Mouse (Mus musculus) midbrain, embryonic 15.5 days (tissue): ENCODE measurements around the gene Qser1. TPM values are rescaled to one million over a fixed set of nuclear protein-coding genes. Genes with fewer than 3 reads are reported as not detected.

Experiments
- ATAC-seq: fragments of 200-750 bp; cut with Nextera tagmentation; replicated peaks from 2 replicates; pipeline ENCODE4 v1.8.0; 2017; ENCODE audit warnings: moderate TSS enrichment
- H3K27ac ChIP-seq: fragments of 300-500 bp; sonication (generic); 2 replicates; pipeline ENCODE4 v1.5.1; 2015; ENCODE audit warnings: mild to moderate bottlenecking, inconsistent platforms
- H3K27me3 ChIP-seq: fragments of 300-500 bp; sonication (generic); replicated peaks from 2 replicates; pipeline ENCODE4 v1.6.1; 2015; ENCODE audit warnings: inconsistent platforms
- H3K36me3 ChIP-seq: fragments of 300-500 bp; sonication (generic); replicated peaks from 2 replicates; pipeline ENCODE4 v1.6.1; 2015; ENCODE audit warnings: inconsistent platforms
- H3K4me1 ChIP-seq: fragments of 300-500 bp; sonication (generic); 2 replicates; pipeline ENCODE4 v1.6.1; 2015; ENCODE audit warnings: inconsistent platforms
- H3K4me2 ChIP-seq: fragments of 300-500 bp; sonication (generic); 2 replicates; pipeline ENCODE4 v1.6.1; 2015; ENCODE audit warnings: inconsistent platforms, mild to moderate bottlenecking, moderate library complexity
- H3K4me3 ChIP-seq: fragments of 300-500 bp; sonication (generic); 2 replicates; pipeline ENCODE4 v1.5.1; 2015; ENCODE audit warnings: mild to moderate bottlenecking, inconsistent platforms
- H3K9ac ChIP-seq: fragments of 300-500 bp; sonication (generic); 2 replicates; pipeline ENCODE4 v1.6.1; 2015; ENCODE audit warnings: mild to moderate bottlenecking, inconsistent platforms
- H3K9me3 ChIP-seq: fragments of 300-500 bp; sonication (generic); 2 replicates; pipeline ENCODE4 v1.6.1; 2016; ENCODE audit warnings: inconsistent platforms
- WGBS: fragments of 180-500 bp; shearing (Covaris S2); methylation state at CpG from one replicate; pipeline ENCODE4 v1.1.7; 2015; ENCODE audit warnings: mixed read lengths; 5-methylcytosine and 5-hydroxymethylcytosine counted together
- polyA plus RNA-seq: library from polyadenylated mRNA; unstranded; fragments of >200 nt; fragmentation: Nextera tagmentation; extraction: Ambion mirVana; gene quantifications from 2 replicates; pipeline ENCODE4 v1.2.1, GENCODE M21; 2015

Qser1 gene
- polyA plus RNA-seq, 1 experiment from 2014 or later, result 7.1 TPM

GRCm38 (mm10) chr2:104815561-104816370 is 794 bp downstream of the Qser1 start:
- Histone ChIP-seq H3K27me3 (no peaks in the 10 kb centered on the region), H3K27ac (peak overlapping the region; percentile 96), H3K4me2 (peak overlapping the region; percentile 56), H3K4me3 (peak overlapping the region; percentile 94), H3K36me3 (no peaks in the 10 kb centered on the region), H3K9me3 (no peaks in the 10 kb centered on the region), H3K9ac (peak overlapping the region; percentile 100), H3K4me1 (peaks cover 21% of the 10 kb centered on the region)
- ATAC-seq, result peak; percentile 59
- WGBS, result under 1% methylated on average over 33 of the region's 33 CpGs

GRCm38 (mm10) chr2:104814181-104814951 is 2.2 kb downstream of the Qser1 start:
- Histone ChIP-seq H3K9me3 (no peaks in the 10 kb centered on the region), H3K27ac (no peak overlapping the region), H3K36me3 (no peaks in the 10 kb centered on the region), H3K4me3 (0 out of 2 replicates have a peak overlapping the region, but pooled peaks have one; percentile 11), H3K9ac (no peak overlapping the region), H3K27me3 (no peaks in the 10 kb centered on the region), H3K4me1 (peaks cover 21% of the 10 kb centered on the region), H3K4me2 (peak overlapping the region; percentile 56)
- 42% methylated on average over 5 of the region's 5 CpGs for WGBS
- no peak for ATAC-seq

- Histone ChIP-seq H3K9ac (no peak overlapping the region), H3K4me3 (no peak overlapping the region), H3K27me3 (no peaks in the 10 kb centered on the region), H3K4me1 (no peaks in the 10 kb centered on the region), H3K36me3 (no peaks in the 10 kb centered on the region), H3K4me2 (no peak overlapping the region), H3K9me3 (no peaks in the 10 kb centered on the region), H3K27ac (no peak overlapping the region)
- WGBS, result 83% methylated on average over 1 of the region's 1 CpGs
- no peak for ATAC-seq
Observed at GRCm38 (mm10) chr2:104805435-104805834, 11.1 kb downstream of the Qser1 start.

GRCm38 (mm10) chr2:104774763-104775162 is 41.8 kb downstream of the Qser1 start:
- Histone ChIP-seq H3K9ac (no peak overlapping the region), H3K27ac (no peak overlapping the region), H3K4me2 (no peak overlapping the region), H3K36me3 (peaks cover 16% of the 10 kb centered on the region; the same call in 1 of the 2 replicates), H3K4me3 (no peak overlapping the region), H3K9me3 (no peaks in the 10 kb centered on the region), H3K27me3 (no peaks in the 10 kb centered on the region), H3K4me1 (no peaks in the 10 kb centered on the region)
- WGBS, result 86% methylated on average over 1 of the region's 1 CpGs
- no peak for ATAC-seq

GRCm38 (mm10) chr2:104768697-104769096 is 47.9 kb downstream of the Qser1 start:
- peaks cover 18% of the 10 kb centered on the region; the same call in 1 of the 2 replicates for H3K36me3 ChIP-seq
- 84% methylated on average over 1 of the region's 1 CpGs for WGBS
- no peaks in the 10 kb centered on the region for H3K4me1 ChIP-seq
- no peak overlapping the region for H3K4me3 ChIP-seq
- H3K27ac ChIP-seq, result no peak overlapping the region
- H3K9me3 ChIP-seq, result no peaks in the 10 kb centered on the region
- ATAC-seq, result no peak
- no peak overlapping the region for H3K9ac ChIP-seq
- H3K4me2 ChIP-seq, result no peak overlapping the region
- H3K27me3 ChIP-seq, result no peaks in the 10 kb centered on the region

- Histone ChIP-seq H3K4me3 (no peak overlapping the region), H3K27me3 (no peaks in the 10 kb centered on the region), H3K27ac (no peak overlapping the region), H3K36me3 (peaks cover 23% of the 10 kb centered on the region; the same call in 1 of the 2 replicates), H3K4me2 (no peak overlapping the region), H3K9ac (no peak overlapping the region), H3K4me1 (no peaks in the 10 kb centered on the region), H3K9me3 (no peaks in the 10 kb centered on the region)
- no peak for ATAC-seq
- 99% methylated on average over 4 of the region's 4 CpGs for WGBS
Observed at GRCm38 (mm10) chr2:104764018-104764417, 52.5 kb downstream of the Qser1 start.

- peaks cover 23% of the 10 kb centered on the region; the same call in 1 of the 2 replicates for H3K36me3 ChIP-seq
- no peak for ATAC-seq
- H3K27ac ChIP-seq, result no peak overlapping the region
- H3K9me3 ChIP-seq, result no peaks in the 10 kb centered on the region
- no peaks in the 10 kb centered on the region for H3K27me3 ChIP-seq
- 92% methylated on average over 8 of the region's 8 CpGs for WGBS
- no peak overlapping the region for H3K9ac ChIP-seq
- no peak overlapping the region for H3K4me3 ChIP-seq
- no peak overlapping the region for H3K4me2 ChIP-seq
- no peaks in the 10 kb centered on the region for H3K4me1 ChIP-seq
Observed at GRCm38 (mm10) chr2:104763134-104763703, 53.3 kb downstream of the Qser1 start.

- Histone ChIP-seq H3K9me3 (no peaks in the 10 kb centered on the region), H3K27ac (no peak overlapping the region), H3K36me3 (no peaks in the 10 kb centered on the region), H3K9ac (no peak overlapping the region), H3K4me2 (no peak overlapping the region), H3K4me1 (no peaks in the 10 kb centered on the region), H3K4me3 (no peak overlapping the region), H3K27me3 (no peaks in the 10 kb centered on the region)
- 59% methylated on average over 3 of the region's 3 CpGs for WGBS
- ATAC-seq, result 0 out of 2 replicates have a peak, but pooled peaks have one; percentile 48
Observed at GRCm38 (mm10) chr2:104750611-104751010, 65.9 kb downstream of the Qser1 start.

GRCm38 (mm10) chr2:104748652-104749183 is 67.8 kb downstream of the Qser1 start:
- no peaks in the 10 kb centered on the region for H3K27me3 ChIP-seq
- H3K4me3 ChIP-seq, result no peak overlapping the region
- no peaks in the 10 kb centered on the region for H3K9me3 ChIP-seq
- H3K4me1 ChIP-seq, result no peaks in the 10 kb centered on the region
- no peak overlapping the region for H3K9ac ChIP-seq
- no peak for ATAC-seq
- no peaks in the 10 kb centered on the region for H3K36me3 ChIP-seq
- 79% methylated on average over 5 of the region's 5 CpGs for WGBS
- no peak overlapping the region for H3K27ac ChIP-seq
- no peak overlapping the region for H3K4me2 ChIP-seq

- no peak overlapping the region for H3K4me3 ChIP-seq
- H3K4me2 ChIP-seq, result no peak overlapping the region
- no peak overlapping the region for H3K9ac ChIP-seq
- H3K9me3 ChIP-seq, result no peaks in the 10 kb centered on the region
- H3K27me3 ChIP-seq, result peaks cover 2% of the 10 kb centered on the region; the same call in 1 of the 2 replicates
- ATAC-seq, result no peak
- H3K4me1 ChIP-seq, result peaks cover 18% of the 10 kb centered on the region
- no peaks in the 10 kb centered on the region for H3K36me3 ChIP-seq
- 63% methylated on average over 8 of the region's 8 CpGs for WGBS
- no peak overlapping the region for H3K27ac ChIP-seq
Observed at GRCm38 (mm10) chr2:104746251-104746650, 70.3 kb downstream of the Qser1 start.

GRCm38 (mm10) chr2:104743971-104744370 is 72.6 kb downstream of the Qser1 start:
- Histone ChIP-seq H3K4me1 (peaks cover 20% of the 10 kb centered on the region), H3K27me3 (peaks cover 14% of the 10 kb centered on the region), H3K27ac (no peak overlapping the region), H3K36me3 (no peaks in the 10 kb centered on the region), H3K4me3 (no peak overlapping the region), H3K9me3 (no peaks in the 10 kb centered on the region), H3K9ac (no peak overlapping the region), H3K4me2 (no peak overlapping the region)
- 65% methylated on average over 5 of the region's 5 CpGs for WGBS
- no peak for ATAC-seq

- no peaks in the 10 kb centered on the region for H3K36me3 ChIP-seq
- H3K27ac ChIP-seq, result no peak overlapping the region
- peaks cover 14% of the 10 kb centered on the region for H3K27me3 ChIP-seq
- 0 out of 2 replicates have a peak, but pooled peaks have one; percentile 5 for ATAC-seq
- H3K9ac ChIP-seq, result no peak overlapping the region
- peak overlapping the region; percentile 81 for H3K4me3 ChIP-seq
- H3K9me3 ChIP-seq, result no peaks in the 10 kb centered on the region
- H3K4me2 ChIP-seq, result peak overlapping the region; percentile 100
- 14% methylated on average over 7 of the region's 7 CpGs for WGBS
- H3K4me1 ChIP-seq, result peaks cover 20% of the 10 kb centered on the region
Observed at GRCm38 (mm10) chr2:104743160-104743559, 73.4 kb downstream of the Qser1 start.
